Mouse (Mus musculus) right cerebral cortex, postnatal 14 days (tissue): ENCODE data around the gene Gm10271.

Experiments used
- DNase-seq: peaks from one replicate; pipeline ENCODE4 v3.0.0; 2022

Gene Gm10271

DNA sequence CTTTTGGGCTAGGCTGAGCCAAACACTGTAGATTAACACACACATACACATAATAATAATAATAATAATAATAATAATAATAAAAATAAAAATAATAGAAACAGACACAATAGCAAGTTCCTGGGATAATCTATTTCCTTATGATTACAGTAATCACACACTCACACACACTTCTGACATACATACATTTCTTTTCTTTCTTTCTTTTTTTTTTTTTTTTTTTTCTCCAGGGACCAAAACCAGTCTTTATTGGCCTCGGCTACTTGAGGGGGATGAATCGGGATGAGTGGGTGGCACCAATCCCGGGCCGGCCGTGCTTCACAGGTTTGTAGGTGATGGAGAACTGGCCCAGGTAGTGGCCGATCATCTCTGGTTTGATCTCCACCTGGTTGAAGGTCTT is at the start of gene Gm10271:
Gene Gm10271 (minus strand): TSS at position 101 of the 400 bp plus-strand sequence.
- DNase-seq: no peak

DNA sequence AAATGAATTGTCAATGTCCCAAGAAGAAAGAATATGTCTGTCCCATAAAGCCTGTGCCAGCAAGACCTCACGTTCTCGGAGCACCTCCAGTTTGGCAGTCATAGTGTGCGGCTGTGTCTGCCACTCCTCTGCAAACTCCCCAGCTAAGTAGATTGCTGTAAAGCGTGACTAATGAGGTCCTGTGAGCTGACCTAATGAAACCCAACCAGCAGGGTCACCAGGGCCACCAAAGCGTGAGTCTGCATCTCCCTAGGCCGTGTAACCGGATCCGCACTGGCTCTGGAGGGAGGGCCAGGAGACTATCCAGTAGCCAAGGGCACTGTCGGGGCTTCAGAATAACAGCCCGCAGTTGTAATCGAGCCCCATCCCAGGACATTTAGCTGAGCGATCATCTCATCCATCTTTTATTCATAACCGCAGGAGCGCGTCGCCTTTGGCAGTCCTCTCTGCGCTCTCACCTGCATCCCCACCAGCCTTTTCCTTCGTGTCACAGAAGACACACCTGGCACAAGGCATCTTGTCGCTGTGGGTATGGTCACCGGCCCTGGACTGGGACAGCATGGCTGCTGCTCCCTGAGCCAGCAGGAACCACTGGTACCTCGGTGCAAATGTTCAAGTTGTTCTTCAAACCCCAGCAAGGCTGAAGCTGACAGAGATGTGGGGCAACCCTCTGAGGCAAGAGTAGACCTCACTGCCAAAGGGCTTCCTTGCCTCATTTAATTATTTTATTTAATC is 48.8 kb upstream of the Gm10271 start:
- no peak for DNase-seq

DNA sequence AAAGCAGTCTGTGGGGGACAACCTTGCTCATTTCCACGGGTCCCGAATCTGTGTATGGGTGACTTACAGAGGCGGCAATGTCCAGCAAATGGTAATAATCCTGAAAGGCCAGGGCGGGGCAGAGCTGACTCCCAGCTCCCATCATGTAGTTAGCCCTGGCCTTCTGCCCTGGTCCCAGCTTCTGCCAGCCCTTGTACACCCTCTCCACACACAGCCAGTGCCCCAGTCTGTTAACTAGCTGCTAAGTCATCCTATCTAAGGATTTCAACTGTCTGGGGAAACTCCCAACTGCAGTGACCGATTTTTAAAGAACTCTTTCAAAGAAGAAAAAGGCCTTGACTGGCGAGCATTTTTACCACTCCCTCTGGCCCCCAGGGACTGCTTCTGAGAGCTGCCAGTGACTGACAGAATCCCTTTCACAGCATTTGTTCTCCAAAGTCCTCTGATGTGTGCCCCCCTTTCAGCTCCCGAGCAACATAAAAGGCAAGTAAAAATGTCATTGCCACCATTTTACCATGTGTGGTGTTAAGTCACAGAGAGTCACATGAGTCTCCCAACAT is 46.0 kb upstream of the Gm10271 start:
- DNase-seq: no peak

DNA sequence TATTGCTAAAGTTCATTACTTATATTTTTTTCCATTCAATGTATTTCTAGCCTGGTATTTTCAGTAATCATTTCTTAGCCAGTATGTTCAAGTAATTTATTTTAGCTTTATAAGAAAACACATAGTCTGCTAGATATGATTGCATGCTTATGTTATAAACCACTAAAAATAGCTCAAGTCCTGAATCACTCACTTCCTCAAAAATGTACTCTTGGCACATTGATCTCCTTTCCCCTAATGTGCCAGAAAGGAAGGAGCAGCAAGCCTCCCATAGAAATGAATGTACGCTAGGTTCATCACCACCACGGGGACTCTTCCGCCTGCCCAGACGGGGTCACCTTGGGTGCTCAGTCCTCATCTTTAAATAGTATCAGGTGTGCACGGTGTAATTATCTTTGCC is 42.2 kb upstream of the Gm10271 start:
- no peak for DNase-seq

DNA sequence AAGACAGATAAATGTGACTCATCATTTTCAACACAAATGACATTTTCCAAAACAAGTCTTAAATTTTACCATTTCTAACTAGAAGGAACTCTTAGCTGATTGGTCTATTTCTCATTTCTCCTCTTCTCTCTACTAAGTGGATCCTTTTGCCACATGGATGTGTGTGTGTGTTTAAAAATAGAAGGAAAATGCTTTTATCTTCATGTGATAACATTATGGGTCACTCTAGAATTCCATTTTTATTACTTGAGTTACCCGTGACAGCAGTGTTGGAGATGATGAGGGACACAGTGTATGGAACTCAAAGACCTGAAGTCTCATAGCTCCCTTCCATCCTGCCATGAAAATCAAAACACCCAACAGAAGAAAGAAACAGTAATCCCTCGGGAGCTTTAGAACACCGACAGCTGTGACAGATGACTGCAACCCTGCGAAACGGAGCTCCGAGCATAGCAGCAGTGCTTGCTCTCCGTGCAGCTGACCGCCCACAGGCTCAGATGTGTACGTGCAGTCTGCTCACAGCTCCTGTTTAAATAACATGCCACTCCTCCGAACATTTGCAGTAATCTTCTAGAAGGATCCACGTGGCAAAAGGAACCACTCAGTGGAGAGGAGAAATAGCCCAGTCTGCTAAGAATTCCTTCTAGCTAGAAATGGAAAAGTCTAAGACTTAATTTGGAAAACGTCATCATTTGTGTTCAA is 41.4 kb upstream of the Gm10271 start:
- DNase-seq: peak; percentile 44

DNA sequence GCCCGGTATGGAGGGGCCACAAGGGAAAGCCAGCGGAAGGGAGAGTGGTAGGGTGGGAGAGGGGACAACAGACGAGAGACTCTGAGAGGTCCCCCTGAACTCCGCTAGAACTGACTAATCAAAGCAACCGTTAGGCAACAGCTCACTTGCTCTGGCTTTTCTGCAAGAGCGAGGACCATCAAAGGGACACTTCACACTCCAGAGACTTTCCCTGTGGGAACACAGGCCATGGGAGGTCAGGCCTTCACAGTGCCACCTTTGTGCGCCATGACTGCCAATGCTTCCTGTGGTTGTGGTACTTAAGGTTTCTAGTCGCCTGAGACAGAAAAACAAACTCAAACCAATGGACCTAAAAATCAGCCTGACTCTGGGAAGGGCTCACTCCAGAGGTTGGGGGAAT is 38.6 kb upstream of the Gm10271 start:
- DNase-seq: no peak

DNA sequence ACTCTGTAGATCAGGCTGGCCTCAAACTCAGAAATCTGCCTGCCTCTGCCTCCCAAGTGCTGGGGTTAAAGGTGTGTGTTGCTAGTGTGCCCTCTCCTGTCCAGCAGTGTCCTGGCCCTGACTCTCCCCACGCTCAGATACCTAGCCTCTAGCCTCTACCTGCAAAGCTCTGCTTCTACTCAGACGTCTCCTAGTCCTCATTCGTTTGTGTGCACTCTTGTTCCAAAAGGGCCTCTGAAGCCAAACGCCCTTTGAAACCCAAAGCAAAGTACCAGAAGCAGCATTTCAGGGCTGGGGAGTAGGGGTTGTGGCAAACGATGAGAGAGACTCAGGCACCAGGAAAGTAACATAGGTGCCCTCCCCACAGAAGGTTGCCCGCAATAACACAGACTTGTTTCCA is 37.3 kb upstream of the Gm10271 start:
- no peak for DNase-seq

DNA sequence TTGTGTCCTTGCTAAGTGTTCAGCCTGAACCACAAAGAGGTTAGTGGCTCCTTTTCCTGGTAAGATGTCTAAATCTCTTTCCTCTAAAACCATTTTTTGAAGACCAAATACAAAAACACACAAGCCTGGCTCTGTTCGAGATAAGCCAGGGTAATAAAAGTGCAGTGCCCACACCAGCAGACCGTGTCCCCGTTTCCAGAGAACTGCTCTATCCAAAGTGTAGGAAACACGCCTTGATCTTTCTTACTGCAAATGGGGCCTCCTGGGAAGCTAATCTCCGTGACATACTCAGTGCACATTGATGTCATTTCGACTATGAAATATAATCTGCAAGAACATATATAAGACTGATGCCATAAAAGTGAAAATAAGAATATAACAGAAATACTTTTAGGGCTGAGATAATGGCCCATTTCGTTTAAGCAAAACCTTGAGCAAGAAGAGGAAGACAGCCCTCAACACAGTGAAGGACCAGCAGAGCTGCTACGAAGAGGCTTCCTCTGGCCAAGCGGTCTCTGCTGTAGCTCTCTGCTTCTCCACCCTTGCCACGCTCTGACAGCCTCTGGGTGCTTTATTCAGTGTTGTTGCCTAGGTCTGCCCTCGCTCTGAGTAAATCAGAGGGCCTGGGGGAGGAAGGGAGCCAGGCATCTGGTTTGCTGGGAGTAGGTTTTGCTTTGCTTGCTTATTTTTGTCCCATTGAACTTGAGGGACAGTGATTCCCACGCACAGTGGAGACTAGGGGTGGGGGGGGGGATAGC is 33.5 kb upstream of the Gm10271 start:
- no peak for DNase-seq

DNA sequence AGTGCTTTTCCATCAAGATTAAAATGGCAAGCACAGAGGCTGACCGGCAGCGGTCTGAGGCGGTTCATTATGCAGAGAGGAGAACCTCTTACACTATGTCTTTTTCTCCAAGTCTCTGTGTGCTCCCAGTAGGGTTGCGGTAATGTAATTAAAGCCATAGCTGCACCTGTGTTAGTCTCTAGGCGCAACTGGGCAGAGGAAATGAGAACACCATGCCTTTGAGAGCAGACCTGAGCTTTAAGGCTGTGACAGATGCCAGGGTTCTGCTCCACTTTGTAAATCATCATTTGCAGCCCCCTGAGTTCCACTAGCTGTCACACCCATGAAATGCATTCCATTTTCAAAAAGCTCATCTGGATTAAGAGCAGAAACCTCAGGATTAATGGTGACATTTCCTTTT is 32.3 kb upstream of the Gm10271 start:
- no peak for DNase-seq

DNA sequence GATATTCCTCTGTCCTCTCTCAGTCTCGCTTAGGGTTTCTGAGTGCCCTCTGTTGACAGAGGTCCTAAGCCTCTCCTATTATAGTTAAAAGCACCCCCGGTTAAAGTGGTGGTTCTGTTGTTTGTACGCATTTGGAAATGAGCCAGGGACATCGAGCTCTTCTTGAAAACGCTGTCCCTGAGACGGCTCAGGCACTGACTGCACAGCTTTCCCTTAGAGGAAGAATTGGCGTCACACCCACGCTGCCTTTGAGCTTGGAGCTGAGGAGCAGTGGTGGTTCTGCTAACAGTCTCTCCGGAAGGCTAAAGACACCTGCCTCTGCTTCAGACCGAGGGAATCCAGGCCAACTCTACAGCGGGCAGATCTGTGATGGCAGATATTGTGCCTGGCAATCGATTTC is 28.6 kb upstream of the Gm10271 start:
- peak; percentile 12 for DNase-seq

DNA sequence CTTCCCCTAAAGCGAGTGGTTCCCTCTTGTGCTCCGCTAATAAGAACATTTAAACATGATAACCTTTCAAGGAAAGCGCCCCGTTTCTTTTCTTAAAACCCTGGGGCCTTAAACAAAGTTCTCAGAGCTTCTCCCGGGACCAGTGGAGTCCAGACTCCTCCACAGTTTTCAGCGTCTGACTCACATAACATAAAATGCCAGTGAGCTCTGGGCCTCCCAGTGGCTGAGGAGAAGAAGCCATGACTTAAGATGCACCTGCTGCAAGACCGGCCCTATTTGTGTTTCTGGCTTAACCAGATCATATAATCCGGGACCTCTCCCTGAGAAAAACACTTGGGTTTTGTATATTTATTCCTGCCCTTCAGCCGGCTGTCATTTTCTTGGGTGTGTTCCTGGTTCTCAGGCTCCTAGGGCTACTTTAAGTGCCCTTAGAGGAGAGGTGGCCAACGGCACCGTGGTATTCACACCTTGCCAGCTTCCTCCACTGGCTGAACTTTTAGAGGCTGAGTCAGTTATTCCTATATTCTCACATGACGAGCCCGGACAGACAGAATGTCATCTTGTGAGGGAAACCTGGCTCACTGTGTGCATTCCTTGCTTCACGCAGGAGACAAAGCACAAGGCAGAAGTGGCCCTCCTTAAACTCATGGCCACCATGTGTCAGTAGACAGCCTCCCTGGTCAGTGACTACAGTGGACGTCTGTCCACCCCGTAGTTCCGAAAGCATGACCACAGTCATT is 26.5 kb upstream of the Gm10271 start:
- DNase-seq: no peak

DNA sequence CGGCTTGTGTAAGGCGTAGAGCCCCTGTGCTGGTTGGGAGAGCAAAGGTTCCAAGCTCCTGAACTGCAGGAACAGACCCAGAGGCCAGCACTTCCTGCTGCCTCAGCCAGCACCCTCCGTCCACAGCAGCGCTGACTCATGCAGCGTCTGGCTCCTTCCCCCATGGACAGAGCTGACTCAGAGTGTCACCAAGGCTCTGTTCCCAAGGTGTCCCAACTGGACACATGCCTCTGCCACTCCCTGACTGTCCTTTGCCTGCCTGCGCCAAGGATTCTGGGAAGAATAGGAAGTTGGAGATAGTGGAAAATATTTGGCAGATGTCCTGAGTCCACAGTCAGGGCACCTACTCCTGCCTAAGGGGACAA is 23.8 kb upstream of the Gm10271 start:
- DNase-seq: no peak

DNA sequence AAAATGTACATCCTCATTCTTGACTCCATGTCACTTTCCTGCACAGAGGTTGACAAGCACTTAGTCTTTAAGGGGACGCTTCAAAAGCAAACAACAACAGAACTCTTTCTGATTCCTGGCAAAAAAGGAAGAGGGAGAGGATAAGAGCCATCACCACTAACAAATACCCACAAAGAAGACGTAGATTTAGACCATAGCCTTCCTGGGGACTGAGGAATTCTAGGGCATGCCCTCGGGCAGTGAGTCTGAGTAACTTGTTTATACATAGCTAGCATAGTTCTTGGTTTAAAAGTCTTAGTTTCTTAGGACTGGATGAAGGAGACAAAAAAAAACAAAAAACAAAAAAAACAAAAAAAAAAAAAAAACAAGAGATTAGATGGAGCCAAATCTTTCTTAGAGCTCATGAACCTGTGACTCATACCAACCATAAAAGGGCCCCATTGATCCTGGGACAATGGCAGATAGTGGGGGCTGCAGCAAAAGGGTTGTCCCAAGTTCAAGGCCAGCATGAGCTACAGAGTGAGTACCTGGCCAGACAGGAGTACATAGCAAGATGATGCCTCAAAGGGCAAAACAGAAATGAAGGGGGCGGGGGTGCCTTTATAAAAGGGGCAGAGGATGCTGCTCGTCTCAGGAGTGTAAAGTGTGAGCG is 23.3 kb upstream of the Gm10271 start:
- DNase-seq: no peak

DNA sequence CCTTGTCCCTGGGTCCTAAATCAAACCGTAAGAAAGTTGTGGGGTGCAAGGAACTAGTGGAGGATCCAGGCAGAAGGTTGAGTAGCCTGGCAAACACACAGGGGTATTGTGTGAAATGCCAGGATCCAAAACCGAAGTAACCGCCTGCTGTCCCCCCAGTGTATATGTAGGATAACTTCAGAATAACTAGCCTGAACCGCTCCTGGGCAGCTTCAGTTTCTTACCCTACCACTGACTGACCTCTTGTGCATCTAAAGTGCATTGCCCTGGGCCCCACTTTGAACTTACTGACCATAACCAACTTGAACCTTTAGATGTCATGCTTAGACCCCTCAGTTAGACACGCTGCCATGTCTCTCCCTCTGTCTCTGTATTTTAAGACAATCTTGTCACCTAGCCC is 22.8 kb upstream of the Gm10271 start:
- no peak for DNase-seq

DNA sequence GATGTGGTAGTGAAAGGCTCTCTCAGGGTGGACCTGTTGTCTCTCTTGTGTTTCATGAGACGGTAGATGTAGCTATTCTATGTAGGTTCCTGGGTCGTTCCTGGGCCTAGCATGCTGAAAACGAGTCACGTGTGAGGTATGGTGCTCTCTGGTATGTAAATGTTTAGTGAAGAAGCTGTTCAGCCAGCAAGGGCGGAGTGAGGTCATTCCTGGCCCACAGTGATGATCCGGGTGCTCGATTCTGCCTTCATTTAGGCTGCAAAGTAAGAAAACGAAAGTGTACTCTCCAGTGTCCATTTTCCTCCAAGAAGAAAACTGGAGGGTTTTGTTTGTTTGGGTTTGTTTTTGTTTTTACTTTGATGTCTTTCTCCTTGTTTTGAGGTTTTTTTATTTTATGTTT is 21.6 kb upstream of the Gm10271 start:
- DNase-seq: no peak

DNA sequence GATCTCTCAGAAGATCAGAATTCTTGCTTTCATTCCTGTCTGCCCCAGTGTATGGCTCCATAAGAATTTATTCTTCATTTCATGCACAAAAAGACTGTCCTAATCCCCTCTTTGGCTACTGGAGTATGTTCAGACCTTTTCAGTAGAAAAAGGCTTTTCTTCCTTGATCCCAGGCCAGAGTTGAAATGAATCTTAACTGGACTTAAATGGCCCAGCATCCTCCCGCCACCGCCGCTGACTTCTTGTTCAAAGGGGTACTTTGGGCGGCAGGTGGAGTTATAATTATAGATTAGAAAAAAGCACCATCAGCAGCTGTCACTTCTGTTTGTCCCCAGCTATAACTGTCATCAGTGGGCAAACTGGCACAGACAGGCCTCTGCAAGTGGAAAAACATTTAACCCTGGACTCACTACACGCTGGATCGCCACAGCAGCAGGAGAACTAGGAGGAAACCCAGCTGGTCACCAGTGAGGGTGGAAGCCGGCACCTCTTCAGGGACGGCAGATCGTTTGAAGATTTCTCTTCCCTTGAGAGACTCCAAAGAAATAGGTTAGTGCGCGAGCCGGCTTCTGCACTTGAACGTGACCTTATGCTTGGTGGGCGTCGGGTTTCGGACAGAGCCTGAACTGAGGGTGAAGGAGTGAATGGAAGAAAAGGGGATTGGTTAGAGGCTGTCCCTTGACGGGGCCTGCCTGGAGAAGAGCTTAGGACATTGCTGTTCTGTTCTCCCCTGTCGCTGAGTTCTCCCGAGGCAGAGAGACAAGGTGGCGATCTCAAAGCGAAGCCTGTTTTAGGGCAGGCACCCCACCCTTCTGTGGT is 14.1 kb upstream of the Gm10271 start, which contains the start of gene Best3:
Gene Best3 (plus strand): TSS at position 51 of the 819 bp plus-strand sequence.
- DNase-seq: no peak

DNA sequence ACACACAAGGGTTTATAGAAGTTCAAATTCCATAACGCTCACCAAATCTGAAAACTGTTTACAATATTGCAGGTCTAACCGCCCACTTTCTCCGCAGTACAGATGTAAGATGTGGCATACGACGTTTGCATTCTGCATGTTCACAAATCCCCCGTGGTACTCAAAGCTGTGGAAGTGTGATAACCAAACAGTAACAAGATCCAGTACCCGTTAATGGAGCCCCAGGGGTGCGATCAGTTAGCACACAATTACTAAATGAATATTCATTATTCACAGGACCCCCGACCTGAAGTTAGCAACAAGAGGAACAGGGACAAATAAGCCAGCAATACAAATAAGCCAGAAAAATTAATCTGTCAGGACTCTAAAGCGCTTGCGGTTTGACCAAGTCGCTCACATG is 12.4 kb upstream of the Gm10271 start:
- no peak for DNase-seq

DNA sequence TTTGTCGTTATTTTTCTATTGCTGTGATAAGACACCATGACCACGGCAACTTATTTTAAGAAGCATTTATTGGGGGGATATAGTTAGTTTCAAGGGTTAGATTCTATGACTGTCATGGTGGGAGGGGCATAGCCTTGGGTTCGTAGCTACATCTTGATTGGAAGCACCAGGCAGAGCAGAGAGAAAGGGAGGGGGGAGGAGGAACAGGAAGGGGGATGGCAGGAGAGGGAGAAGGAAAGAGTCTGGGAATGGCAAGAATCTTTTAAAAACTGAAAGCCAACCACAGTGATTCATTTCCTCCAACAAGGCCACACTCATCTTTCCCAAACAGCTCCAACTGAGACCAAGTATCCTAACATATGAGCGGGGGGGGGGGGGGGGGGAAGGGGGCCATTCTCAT is 10.1 kb upstream of the Gm10271 start:
- no peak for DNase-seq

DNA sequence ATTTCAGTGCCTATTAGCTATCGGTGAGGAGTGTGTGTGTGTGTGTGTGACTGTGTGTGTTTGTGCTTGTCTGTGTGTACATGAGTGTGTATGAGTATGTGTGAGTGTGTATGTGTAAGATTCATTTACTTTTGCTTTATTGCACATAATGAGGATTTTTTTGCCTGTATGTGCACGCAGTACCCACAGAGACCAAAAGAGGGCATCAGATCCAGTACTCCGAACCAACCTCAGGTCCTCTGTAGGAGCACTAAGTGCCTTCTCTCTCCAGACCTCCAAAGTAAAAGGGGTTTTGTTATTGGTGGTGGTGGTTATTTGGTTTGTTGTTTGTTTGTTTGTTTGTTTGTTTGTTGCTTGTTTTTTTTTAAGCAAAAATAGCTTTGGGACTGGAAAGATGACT is 8.5 kb upstream of the Gm10271 start:
- peak; percentile 14 for DNase-seq

DNA sequence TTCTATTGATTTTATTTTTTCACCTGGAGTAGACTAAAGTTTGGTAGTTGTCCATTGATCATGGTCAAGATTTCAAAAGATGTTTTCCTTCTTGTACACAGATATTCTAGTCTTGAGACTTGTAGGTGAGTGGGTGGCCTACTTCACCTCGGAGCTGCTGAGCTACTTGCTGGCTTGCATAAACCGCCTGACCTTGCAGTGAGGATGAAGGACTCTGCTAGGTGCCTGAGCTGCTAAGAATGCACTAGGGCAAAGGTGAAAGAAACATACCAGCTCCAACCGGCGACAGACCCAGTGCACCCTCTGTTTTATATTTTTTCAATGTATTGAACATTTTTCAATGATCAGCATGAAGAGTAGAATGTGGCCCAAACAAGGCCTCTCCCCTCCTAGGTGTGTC is 7.9 kb upstream of the Gm10271 start:
- DNase-seq: no peak

DNA sequence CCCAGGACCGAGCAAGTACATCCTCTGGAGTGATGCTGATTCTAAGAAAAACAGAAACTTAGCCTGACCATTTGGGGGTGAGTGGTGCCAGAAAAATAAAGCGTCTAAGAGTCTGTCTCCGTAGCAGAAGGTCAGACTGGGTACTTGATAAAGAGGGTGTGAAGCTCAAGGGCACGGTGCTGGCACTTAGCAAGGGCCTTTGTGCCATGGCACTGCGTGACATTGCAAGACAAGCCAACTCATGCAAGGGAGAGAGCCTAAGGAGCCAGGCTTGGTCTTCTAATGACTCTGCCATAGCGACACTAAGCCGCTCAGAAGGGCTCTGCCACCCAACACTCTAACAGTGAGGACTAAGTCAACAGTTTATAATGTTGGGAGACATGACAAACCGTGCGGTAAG is 6.4 kb upstream of the Gm10271 start:
- no peak for DNase-seq

DNA sequence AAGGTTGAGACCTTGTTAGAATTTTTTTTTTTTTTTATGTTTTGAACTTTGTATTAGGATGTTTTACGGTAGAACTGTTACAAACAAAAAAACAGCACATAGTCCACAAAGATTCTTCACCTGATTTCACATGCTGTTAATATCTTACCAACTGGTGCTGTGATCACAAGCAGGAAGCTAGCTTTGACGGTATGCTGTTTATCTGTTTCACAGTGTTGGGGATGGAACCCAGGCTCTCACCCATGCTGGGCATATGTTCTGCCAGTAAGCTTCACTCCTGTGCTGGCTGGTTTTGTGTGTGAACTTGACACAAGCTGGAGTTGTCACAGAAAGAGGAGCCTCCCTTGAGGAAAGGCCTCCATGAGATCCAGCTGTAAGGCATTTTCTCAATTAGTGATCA is 5.4 kb upstream of the Gm10271 start:
- no peak for DNase-seq
